Mouse (Mus musculus) frontal cortex, adult (tissue): ENCODE results near the gene Parvg.

ENCODE experiments used
- ATAC-seq: cut with Nextera tagmentation; 2 replicates; pipeline ENCODE4 v1.9.2; 2017; ENCODE audit warnings: mild to moderate bottlenecking, moderate library complexity, mixed read lengths; ENCODE audit not compliant: low TSS enrichment

Gene Parvg

DNA sequence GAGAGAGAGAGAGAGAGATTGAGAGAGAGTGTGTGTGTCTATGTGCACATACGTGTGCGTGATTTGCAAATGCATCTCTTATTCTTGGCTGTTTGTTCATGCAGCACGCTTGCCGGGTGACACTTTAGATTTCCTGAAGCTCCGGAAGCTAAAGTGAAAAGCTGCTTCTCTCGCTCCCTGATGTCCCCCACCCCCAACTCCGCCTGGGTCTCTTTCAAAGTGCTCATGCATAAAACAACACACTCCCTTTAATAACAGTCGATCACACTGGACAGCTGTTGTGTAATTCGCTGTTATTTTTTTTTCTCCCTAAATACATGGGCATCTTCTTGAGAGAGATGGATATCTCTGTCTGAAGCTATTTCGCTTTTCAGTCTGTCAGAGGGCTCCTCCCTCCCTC lies 18.5 kb upstream of the Parvg start:
- no peak for ATAC-seq

DNA sequence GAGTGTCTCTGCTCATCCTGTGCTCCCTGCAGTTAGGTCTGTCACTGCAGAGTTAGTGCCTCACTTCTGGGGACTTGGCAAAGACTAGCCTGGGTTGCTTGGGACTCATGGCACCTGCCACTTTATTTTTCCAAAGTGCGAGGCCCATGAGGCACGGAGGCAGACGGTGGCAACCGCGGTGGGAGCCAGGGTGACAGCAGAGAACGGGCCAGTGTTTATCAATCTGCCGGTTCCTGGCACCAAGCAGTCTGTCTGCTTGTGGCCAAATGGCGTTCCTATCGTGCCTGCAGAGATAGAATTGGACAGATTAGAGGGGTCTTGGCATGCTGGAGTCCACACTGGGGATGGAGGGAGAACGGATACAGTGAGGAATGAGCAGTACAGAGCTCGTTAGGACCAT lies 13.6 kb upstream of the Parvg start:
- ATAC-seq = no peak

DNA sequence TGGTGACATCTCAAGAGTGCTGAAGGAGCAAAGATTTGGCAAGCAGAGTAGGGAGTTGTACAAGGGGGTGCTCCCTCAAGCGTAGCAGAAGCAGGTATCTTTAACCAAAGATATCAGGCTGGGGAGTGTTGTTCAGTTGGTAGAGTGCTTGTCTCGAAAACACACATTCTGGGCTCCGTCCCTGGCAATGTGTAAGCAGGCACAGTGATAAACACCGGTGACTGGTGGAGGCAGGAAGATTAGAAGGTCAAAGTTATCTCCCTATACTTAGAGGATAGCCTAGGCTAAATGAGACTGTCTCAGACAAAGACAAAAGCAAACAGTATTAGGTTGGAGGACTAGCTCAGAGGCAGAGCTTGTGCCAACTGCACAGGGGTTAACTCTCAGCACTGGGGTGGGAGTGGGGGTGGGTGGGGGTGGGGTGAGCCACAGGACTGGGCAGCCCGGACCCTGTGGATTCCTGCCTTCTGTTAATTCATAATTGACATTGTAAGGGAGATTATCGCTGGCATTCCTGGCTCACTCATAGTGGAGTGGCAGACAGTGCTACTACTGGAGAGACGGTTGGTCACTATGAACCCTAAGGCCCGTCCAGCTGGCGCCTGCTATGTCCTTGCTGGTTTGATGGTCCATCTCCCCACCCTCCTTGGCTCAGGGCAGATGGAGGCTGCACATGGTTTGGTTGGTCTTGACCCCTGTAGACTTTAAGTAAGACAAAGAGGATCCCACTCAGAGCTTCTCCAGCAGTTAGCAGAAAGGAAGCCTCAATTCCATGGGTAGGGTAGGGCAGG lies 12.3 kb upstream of the Parvg start:
- ATAC-seq = no peak

DNA sequence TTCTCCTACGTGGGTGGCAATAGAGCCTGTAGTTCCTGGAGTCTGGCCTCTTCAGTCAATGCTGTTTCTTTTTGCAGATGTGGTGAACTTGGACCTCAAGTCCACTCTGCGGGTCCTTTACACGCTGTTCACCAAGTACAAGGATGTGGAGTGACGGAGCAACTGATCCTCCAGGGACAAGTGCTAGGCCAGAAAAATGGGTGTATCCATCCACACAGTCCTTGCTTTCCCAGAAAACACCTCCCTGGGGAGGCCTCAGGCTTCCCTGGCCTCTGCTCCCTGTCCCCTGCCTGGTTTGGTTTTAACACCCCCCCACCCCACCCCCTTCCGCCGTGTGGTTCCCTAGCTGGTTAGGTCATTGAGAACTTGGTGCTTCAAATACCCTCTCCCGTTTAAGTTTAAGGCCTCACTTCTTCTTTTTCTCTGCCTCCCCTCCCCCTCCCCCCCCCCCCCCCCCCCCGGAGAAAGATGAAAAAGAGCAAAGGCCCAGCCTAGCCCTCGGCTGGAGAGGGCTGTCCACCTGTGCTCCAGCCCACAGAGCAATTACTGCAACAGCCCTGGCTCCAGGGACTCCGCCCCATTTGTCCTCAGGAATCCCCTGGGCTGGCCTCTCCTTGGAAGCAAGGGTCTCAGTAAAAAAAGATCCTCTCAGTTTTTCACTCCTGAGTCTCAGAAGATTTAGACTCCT lies 10.8 kb upstream of the Parvg start:
- no peak for ATAC-seq

DNA sequence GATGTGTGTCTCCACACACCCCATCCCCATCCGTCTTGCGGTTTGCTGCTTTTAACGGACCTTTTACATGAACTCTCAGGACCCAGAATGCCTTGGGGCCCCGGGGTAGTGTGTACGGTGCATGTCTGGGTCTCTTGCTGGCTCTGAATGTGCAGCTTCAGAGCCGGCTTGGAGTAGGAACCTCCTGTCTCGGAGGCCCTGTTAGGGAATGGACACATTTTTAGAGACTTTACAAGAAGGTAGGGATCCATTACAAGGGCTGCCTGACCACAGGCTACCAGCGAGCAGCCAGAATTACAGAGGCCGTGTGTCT lies 10.3 kb upstream of the Parvg start:
- ATAC-seq = no peak

DNA sequence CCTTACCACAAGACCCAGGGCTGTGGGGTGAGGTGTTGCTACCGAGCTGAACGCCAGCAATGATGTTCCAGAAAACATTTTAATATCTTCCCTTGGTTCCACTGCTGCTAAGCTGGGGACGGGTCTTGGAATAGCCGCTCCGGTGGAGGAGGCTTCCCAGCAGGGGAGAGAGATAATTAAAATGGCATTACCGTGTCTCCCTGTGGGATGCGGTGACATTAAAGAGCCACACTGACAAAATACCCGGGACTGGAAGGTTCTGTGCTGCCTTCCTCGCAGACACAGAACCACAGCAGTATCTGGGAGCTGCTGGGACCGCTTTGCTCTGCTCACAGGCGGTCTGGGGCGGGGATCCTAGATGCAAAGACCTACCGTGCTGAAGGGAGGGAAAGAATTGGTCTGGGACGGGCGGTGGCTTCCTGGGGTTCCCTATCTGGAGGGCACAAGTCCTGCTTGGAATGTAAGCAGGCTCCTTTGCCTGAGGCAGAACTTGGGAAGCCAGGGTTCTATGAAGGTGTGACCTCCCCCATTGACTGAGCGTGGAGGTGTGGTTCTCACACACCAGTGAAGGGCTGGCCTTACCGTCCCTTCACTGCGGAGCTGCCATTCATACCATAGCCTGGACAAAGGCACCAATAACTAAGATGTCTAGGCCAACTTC lies 9.3 kb upstream of the Parvg start:
- ATAC-seq = no peak

DNA sequence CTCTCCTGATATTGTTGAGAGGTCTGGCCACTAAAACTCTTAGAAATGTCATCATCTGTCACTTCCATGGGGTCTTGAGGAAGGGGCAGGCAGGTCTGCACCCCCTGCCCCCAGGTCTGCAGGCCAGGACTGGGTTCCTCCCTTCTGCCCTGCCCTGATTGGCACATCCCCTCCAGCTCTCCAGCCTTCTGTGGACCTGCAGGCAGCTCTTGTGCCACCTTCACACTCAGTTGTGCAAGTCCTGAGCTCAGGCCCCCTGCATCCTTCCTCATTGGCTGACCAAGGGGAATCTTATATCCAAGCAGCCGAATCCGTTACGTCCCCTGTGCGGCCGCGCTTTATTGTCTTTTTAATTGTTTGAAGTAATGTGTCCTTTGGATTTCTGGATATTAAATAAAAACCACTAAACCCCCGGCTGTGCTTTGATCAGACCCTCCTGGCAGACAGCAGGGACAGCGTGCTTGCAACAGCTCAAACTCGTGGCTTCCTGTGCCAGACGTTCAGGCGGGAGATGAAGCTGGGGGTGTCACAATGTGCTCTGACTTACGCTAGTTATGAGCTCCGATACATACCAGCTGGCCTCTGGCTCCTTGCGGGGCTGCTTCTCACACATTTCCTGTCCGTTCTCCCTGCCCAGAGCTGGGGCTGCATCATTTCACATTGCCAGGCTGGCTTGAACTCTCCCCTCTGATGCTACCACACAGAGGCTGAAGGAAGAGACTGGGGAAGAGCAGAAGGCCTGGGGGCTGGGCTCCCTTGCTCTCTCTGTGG lies 8.4 kb upstream of the Parvg start:
- ATAC-seq = no peak

DNA sequence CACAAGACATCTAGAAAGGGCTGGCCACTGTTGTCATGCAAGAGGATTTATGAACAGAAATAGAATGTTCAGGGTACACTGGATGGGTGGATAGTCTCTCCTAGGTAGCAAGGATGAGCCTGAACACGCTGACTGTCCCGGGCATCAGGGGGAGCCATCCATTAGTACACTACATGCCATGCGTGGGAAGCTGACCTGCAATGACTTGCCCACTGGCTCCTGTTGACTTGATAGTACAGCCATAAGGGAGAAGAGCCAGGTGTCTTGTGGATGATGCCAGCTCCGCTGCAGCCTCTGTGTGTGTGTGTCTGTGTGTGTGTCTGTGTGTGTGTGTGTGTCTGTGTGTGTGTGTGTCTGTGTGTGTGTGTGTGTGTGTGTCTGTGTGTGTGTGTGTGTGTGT lies 4.4 kb upstream of the Parvg start:
- no peak for ATAC-seq

DNA sequence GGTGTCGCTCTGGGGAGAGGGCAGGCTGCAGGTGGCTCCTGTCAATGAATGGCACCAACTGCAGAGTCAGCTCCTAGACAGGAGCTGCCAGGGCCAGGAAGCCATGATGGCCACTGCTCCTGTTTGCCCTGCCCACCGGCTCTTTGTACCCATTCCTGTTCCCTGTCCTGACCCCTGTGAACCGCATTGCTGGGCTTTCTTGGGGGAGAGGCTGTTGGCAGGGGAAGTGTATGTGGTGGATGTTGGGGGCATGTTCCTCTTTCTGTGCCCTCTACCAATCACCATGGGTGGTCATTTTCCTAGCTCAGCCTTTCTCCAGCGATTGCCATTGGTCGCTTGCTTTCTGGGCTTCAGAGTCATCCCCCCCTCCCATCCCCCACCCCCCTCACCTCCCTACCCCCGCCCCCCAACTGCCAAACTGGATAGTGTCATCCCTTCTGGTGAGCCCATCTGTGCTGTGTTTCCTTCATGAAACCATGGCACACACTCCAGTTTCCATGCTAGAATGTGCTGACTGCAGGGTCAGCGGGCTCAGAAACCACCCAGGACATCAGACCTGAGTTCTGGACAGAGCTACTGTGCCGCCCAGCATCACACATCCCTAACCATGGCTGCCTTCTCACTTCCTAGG lies 2.2 kb upstream of the Parvg start:
- no peak for ATAC-seq

DNA sequence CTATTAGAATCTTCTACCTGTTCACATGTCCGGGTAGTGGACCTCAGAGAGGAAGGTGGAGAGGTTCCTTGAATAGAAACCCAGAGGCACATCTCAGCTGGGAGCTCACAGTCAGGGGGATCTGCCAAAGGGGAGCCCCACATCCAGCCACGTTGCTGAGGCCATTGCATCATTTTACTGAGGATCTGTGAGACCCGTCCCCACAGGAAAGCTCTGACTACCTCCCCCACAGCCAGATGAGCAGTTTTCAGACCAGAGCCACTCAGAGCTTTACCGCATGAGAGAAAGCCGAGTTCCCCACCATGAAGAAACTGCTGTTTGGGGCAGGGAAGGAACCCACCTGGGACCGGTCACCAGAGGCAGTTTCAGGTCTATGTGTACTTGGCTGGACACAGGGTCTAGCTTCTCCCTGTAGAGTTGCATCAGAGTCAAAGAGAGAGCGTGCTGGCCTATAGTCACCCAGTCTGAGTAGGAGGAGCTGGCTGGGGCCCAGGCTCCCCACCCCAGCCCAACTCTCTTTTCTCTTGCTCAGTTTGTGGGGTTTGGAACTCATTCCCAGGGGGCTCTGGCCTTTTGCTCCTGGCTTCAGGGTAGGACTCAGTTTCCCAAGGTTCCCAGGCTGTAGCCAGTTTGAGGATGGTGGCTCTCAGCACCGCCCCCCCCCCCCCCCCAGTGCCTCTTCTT lies 1.2 kb downstream of the Parvg start:
- no peak for ATAC-seq

DNA sequence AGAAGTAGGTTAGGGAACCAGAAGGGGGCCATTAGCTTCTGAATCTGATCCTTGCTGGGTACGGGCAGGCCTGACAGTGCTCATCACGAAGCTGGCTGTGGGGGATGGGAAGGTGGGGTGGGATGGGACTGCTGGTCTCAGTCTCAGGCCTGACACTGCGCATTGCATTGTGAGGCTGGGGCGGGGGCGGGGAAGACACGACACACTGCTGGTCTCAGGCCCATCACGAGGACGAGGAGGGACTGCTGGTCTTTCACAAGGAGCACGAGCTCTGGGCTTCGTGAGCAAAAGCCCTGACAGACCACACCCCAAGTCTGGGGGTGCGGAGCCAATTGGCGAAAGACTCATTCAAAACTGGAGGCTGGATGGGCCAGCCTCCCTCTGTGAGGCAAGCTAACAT lies 1.9 kb downstream of the Parvg start:
- ATAC-seq = no peak

DNA sequence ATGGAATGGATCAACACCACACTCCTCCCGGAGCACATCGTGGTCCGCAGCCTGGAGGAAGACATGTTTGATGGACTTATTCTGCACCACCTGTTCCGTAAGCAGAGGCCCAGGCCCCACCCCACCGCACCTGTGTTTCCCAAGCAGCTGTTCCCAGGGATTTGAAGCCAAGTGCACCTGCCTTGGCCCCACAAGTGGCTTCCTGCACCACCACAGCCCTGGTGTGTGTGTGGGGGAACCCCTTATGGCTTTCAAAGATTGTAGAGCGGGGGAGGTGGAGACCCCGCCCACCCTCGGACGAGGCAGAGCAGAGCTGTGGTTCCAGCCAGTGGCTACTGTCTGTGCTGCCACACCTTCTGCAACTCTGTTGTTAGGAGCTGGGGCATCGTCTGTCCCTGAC lies 5.0 kb downstream of the Parvg start:
- ATAC-seq = no peak

DNA sequence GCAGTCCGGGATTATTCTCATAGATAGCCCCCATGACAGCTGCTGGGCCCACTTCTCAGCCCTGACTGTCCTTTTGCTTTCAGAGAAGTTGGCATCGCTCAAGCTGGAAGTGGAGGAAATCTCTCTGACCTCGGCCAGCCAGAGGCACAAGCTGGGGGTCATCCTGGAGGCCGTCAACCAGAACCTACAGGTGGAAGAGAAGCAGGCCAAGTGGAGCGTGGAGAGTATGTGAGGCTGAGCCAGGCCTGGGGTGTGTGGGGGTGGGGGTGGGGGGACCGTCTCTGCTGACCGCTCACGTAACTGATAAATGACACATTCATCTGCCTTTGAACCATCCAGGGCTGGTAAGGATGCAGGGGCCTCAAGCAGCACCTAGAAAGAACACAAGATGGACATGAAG lies 6.1 kb downstream of the Parvg start:
- ATAC-seq = no peak

DNA sequence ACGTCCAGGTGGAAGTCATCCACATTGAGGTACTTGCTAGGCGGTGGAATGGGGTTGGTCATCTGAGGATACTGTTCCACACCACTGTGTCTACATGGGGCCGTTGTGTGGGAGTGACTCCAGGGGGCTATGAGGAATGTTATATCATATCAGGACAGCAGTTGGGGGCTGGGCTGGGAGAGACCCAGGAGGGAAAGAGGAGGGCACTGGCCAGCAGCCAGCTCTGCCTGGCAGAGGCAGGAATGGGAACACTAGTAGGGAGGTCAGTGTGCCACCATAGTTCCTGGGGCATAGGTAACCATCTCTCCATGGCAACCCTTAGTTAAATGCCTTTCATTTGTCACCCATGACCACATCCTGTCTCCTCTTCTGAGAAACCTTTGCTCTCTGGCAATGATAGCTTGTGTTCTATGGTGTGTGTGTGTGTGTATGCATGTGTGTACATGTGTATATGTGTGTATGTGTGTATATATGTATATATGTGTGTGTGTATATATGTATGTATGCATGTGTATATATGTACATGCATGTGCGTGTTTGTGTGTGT lies 7.3 kb downstream of the Parvg start:
- no peak for ATAC-seq

DNA sequence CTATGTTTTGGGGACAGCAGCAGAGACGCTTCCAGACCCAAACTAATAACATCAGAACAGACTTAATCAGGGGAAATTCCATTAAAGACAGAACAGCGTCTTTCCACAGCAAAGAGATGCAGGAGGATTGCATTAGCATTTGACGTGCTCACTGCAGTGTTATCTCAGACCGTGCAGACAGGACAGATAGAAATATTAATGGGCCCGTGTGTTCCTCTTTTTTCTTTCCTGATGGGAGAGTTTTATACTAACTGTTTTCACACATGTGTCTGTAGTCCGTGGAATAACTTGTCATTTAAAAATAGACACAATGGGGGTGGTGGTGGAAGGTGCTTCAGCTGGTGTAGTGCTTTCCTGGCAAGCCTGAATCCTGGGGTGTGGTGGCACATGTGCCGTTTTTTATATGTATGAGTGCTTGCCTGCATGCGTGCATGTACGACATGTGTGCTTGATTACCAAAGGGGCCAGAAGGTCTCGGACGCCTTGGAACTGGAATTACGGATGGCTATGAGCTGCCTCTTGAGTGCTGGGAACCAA lies 12.5 kb downstream of the Parvg start:
- ATAC-seq = peak; percentile 50

DNA sequence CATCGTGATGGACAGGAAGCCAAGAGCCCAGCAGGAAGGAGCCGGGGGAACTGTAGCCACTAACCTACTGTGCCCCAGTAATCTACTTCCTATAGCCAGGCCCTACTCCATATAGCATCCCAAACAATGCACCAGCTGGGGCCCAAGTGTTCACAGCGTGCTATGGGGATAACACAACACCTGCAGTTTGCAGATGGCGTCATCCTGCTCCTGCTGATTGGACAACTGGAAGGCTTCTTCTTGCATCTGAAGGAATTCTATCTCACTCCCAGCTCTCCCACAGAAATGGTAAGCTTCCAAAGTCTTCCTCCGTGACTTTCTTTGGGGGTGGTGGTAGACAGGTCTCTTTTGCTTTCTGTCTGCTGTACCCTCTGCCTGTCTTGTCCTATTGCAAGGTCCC lies 13.8 kb downstream of the Parvg start:
- peak; percentile 73; the same call in 1 of the 2 replicates for ATAC-seq

DNA sequence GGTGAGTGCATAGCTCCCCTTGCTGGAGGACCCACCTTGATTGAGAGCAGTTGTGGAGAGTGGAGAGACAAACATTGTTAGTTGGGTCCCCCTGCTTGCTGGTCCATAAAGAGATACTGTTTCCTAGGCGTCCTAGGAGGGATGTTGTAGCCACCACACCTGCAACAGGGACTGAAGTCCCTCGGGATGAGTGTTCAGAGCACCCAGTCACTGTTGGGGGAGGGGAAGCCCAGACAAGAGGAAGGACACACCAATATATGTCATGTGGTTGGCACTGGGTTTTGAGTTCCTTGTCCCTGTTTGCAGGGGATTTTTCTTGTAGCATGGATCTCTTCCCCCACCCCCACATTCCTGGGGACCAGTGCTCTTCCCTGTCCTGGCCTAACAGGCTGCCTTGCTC lies 17.1 kb downstream of the Parvg start:
- ATAC-seq = no peak

DNA sequence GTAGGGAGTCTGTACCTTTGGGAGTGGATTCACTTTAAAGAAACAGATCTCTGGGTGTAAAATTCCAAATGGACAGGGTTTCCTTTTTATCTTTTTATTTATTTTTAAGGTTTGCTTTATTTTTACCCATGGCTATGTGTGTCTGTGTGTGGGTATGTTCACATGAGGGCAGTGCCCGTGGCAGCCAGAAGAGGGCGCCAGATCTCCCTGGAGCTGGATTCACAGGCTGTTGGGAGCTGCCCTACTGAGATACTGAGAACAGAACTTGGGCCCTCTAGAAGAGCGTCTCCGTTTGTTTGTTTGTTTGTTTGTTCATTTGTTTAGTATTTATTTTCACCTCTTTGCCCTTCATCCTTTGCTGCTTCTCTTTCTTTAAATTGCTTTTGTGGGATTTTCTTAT lies 24.9 kb downstream of the Parvg start:
- no peak for ATAC-seq

DNA sequence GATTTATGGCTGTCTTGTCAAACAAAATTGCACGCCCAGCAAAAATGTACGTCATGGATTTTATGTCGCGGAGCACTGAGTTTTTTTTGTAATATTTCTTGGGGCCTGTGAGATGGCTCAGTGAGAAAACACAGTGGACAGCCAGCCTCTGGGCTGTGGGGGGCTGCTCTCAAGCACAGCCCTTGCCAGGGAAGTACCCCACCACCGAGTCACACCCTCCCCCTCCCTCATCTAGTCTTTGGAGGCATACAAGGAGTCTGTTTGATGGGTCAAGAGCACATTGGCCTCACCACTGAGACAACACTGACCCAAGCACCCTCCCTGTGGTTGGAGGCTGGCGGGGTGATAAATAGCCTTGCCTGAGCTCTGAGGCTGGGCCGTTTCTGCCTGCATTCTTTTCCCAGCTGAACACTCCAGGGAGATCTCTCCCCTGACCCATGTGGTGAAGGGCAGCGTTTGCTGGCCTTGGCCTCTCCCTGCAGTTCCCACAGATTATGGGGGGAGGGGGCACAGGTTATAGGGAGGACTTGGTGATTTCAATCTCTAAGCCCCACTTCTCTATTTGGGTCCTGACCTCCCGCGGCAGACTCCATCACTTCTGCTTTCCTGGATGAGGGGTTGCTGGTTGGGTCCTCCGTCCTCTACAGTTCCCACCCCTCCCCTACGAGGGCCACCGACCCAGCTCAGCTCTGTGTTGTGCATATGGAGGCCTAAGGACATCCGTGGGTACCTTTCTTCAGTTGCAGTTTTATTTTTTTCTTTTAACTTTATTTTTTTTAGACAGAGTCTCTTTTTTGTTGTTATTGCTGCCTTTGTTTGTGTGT lies 26.3 kb downstream of the Parvg start:
- ATAC-seq = no peak

DNA sequence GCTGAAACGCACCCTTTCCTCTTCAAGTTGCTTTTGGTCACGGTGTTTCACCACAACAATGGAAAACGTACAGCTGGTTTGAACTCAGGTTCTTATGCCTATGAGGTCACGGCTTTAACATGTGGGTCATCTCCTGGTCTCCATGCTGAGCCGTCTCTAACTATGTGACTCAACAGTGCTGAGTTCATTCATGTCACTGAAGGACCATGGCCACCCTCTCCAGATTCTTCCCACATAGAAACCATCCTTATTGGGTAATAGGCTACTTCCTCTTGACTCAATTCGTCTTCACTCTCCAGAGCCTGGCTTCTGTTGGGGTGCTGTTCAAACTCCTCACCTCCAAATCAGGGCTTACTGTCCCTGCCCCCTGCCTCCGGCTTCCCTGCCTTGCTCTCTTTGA lies 27.5 kb downstream of the Parvg start:
- ATAC-seq = no peak
